ENCODE assay signal across 38 mouse cellular contexts in the genomic region with DNA sequence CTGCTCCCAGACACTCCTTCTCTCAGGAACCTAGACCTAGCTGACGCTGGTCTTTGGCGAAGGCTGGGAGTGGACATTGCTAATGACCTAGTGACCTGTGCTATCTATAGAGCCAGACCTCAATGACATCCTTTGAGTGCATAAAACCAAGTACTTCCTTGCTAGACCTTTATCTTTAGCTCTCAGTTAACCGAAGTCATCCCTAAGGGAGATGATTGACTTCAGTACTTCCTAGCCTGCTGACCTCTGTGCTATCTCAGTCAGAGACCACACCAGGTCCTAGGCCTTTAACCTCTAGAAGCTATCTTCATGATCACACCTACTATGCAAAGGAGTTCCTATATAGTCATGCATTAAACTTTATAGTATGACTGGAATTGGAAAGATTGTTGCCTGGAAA. TPM values are rescaled to one million over a fixed set of nuclear protein-coding genes. Genes with fewer than 3 reads are reported as not detected.
"Had no signal": no experiment of that assay in that cellular context is flagged by ENCODE, and none has a peak within 500 bp of the region (broad histone marks: within the 10 kb centered on the region; RNA-seq: fewer than 3 reads in every experiment).

No protein-coding gene starts in this region.

- H3K27ac ChIP-seq: embryonic facial prominence, embryonic 10.5 days; embryonic facial prominence, embryonic 12.5 days; embryonic facial prominence, embryonic 13.5 days; embryonic facial prominence, embryonic 15.5 days; forebrain, embryonic 10.5 days; forebrain, embryonic 12.5 days; forebrain, embryonic 13.5 days; forebrain, embryonic 15.5 days; gastrocnemius, adult 2 months; heart, adult 2 months had no signal

- H3K4me3 ChIP-seq: embryonic facial prominence, embryonic 10.5 days; embryonic facial prominence, embryonic 12.5 days; embryonic facial prominence, embryonic 13.5 days; embryonic facial prominence, embryonic 15.5 days; erythroblast, embryonic 14.5 days; forebrain, embryonic 10.5 days; forebrain, embryonic 12.5 days; forebrain, embryonic 13.5 days; forebrain, embryonic 15.5 days; gastrocnemius, adult 2 months; heart, adult 2 months had no signal

- H3K9ac ChIP-seq: embryonic facial prominence, embryonic 12.5 days; embryonic facial prominence, embryonic 13.5 days; embryonic facial prominence, embryonic 15.5 days; forebrain, embryonic 12.5 days; forebrain, embryonic 13.5 days; forebrain, embryonic 15.5 days; forebrain, postnatal 0 days had no signal

- H3K9me3 ChIP-seq: embryonic facial prominence, embryonic 10.5 days; embryonic facial prominence, embryonic 12.5 days; embryonic facial prominence, embryonic 13.5 days; embryonic facial prominence, embryonic 15.5 days; forebrain, embryonic 10.5 days; forebrain, embryonic 12.5 days; forebrain, embryonic 13.5 days; forebrain, embryonic 15.5 days had no signal

- DNase-seq: cerebellum, adult 9-11 months; cerebellum, postnatal 10 days; cerebellum, postnatal 14 days; cerebellum, postnatal 25 days; cerebellum, postnatal 36 days; embryo, embryonic 11 days; forebrain, postnatal 0 days; gastrocnemius, adult 2 months; gastrocnemius, postnatal 10 days; gastrocnemius, postnatal 14 days; gastrocnemius, postnatal 25 days; gastrocnemius, postnatal 36 days; heart, adult 11 months; heart, adult 18-20 months; heart, adult 2 months had no signal

- H3K36me3 ChIP-seq: embryonic facial prominence, embryonic 10.5 days; embryonic facial prominence, embryonic 12.5 days; embryonic facial prominence, embryonic 13.5 days; embryonic facial prominence, embryonic 15.5 days; forebrain, embryonic 10.5 days; forebrain, embryonic 12.5 days; forebrain, embryonic 15.5 days had no signal

- ATAC-seq: forebrain, embryonic 13.5 days; forebrain, embryonic 14.5 days; forebrain, embryonic 15.5 days; forebrain, embryonic 16.5 days; forebrain, postnatal 0 days had no signal

- H3K27me3 ChIP-seq: embryonic facial prominence, embryonic 12.5 days; embryonic facial prominence, embryonic 13.5 days; embryonic facial prominence, embryonic 15.5 days; forebrain, embryonic 12.5 days; forebrain, embryonic 13.5 days; forebrain, embryonic 15.5 days had no signal

- H3K4me1 ChIP-seq: embryonic facial prominence, embryonic 12.5 days had no signal

RNA-seq across cellular contexts. Expression of a gene that starts 4.0 kb away (rescaled TPM):
- polyA plus RNA-seq: erythroblast, embryonic 14.5 days had no signal

RNA-seq across cellular contexts. Expression of a gene that starts 39.6 kb away (rescaled TPM):
- total RNA-seq: common myeloid progenitor, adult 5-6 weeks; forebrain, postnatal 0 days; gastrocnemius, adult 18-20 months; gastrocnemius, adult 2 months; gastrocnemius, adult 8-10 months; gastrocnemius, postnatal 10 days; gastrocnemius, postnatal 14 days; gastrocnemius, postnatal 25 days; gastrocnemius, postnatal 36 days; gastrocnemius, postnatal 4 days; granulocyte monocyte progenitor cell, adult 5-6 weeks; heart, adult 18-20 months; heart, adult 2 months; heart, adult 8-10 months had no signal
- polyA plus RNA-seq: cortical plate, adult 2 months; erythroblast, embryonic 14.5 days; frontal cortex, adult 2 months; gonadal fat pad, adult 2 months; heart, adult 2 months had no signal

RNA-seq across cellular contexts. Expression of a gene that starts 54.0 kb away (rescaled TPM):
- total RNA-seq: common myeloid progenitor, adult 5-6 weeks; forebrain, postnatal 0 days; gastrocnemius, adult 18-20 months; gastrocnemius, adult 2 months; gastrocnemius, adult 8-10 months; gastrocnemius, postnatal 10 days; gastrocnemius, postnatal 14 days; gastrocnemius, postnatal 25 days; gastrocnemius, postnatal 36 days; gastrocnemius, postnatal 4 days; heart, adult 18-20 months; heart, adult 2 months; heart, adult 8-10 months had no signal
- polyA plus RNA-seq: cortical plate, adult 2 months; embryonic facial prominence, embryonic 10.5 days; embryonic facial prominence, embryonic 11.5 days; embryonic facial prominence, embryonic 12.5 days; embryonic facial prominence, embryonic 13.5 days; embryonic facial prominence, embryonic 14.5 days; embryonic facial prominence, embryonic 15.5 days; erythroblast, embryonic 14.5 days; forebrain, embryonic 10.5 days; forebrain, embryonic 11.5 days; forebrain, embryonic 15.5 days; forebrain, embryonic 16.5 days; heart, adult 2 months had no signal
